Mouse (Mus musculus) megakaryocyte, embryonic 14.5 days (primary cell): ENCODE results near the gene Klhl26.

Source experiments
- FLI1 ChIP-seq: IDR thresholded peaks from 2 replicates; pipeline ENCODE4 v1.6.1; 2012; ENCODE audit warnings: low read length, inconsistent platforms, mixed read lengths
- GATA1 ChIP-seq: IDR thresholded peaks from 3 replicates; pipeline ENCODE4 v1.6.1; 2012; ENCODE audit warnings: mixed read lengths, low read length, inconsistent platforms, borderline replicate concordance

DNA sequence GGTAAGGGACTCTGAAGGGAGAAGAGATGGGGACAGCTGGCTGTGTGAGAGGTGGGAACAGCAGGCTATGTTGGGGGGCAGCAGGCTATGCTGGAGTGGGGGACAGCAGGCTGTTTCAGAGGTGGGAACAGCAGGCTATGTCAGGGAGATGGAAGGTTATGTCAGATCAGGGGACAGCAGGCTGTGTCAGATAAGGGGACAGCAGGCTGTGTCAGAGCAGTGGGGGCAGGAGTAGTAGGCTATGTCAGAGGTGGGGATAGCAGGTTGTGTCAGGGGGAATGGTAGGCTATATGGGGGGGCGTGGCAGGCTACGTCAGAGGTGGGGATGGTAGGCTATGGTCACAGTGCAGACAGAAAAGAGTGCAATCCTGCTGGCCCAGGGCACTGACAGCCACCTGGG lies 54.0 kb downstream of the Klhl26 start:
- TF ChIP-seq GATA1 (no peak), FLI1 (no peak)
